Mouse (Mus musculus): ENCODE data around the gene Ugcg. TPM values are rescaled to one million over a fixed set of nuclear protein-coding genes. Genes with fewer than 3 reads are reported as not detected.

The Ugcg gene
- polyA plus RNA-seq, 1 experiment from 2014 or later = 9.9 TPM

GRCm38 (mm10) chr4:59196346-59197077 lies 7.5 kb downstream of the Ugcg start:
- Histone ChIP-seq H3K27me3 (ENCODE audit: low read depth, poor library complexity, severe bottlenecking) (no peaks in the 10 kb centered on the region), H3K4me3 (no peak overlapping the region), H3K9me3 (replicated peaks) (no peaks in the 10 kb centered on the region), H3K27ac (replicated peaks) (0 out of 2 replicates have a peak overlapping the region, but pooled peaks have one; percentile 46), H3K36me3 (0 out of 2 replicates have a peak, but pooled peaks cover 2% of the 10 kb centered on the region), H3K4me1 (peaks cover 30% of the 10 kb centered on the region)
- 50% methylated on average over 12 of the region's 12 CpGs for WGBS
- DNase-seq (ENCODE audit: low spot score) = no peak

- H3K4me1 ChIP-seq = peaks cover 30% of the 10 kb centered on the region
- no peak overlapping the region for H3K4me3 ChIP-seq
- H3K36me3 ChIP-seq = no peaks in the 10 kb centered on the region
- no peak for DNase-seq (ENCODE audit: low spot score)
- H3K27me3 ChIP-seq (ENCODE audit: low read depth, poor library complexity, severe bottlenecking) = no peaks in the 10 kb centered on the region
- no peaks in the 10 kb centered on the region for H3K9me3 ChIP-seq (replicated peaks)
- WGBS = 56% methylated on average over 6 of the region's 6 CpGs
- 0 out of 2 replicates have a peak overlapping the region, but pooled peaks have one; percentile 46 for H3K27ac ChIP-seq (replicated peaks)
These were observed 8.0 kb downstream of the Ugcg start for GRCm38 (mm10) chr4:59197078-59197424.

GRCm38 (mm10) chr4:59197462-59197861 lies 8.4 kb downstream of the Ugcg start:
- H3K36me3 ChIP-seq = no peaks in the 10 kb centered on the region
- WGBS = 93% methylated on average over 3 of the region's 3 CpGs
- H3K27me3 ChIP-seq (ENCODE audit: low read depth, poor library complexity, severe bottlenecking) = no peaks in the 10 kb centered on the region
- no peaks in the 10 kb centered on the region for H3K9me3 ChIP-seq (replicated peaks)
- no peak overlapping the region for H3K27ac ChIP-seq (replicated peaks)
- no peak for DNase-seq (ENCODE audit: low spot score)
- peaks cover 30% of the 10 kb centered on the region for H3K4me1 ChIP-seq
- H3K4me3 ChIP-seq = no peak overlapping the region

- no peak overlapping the region for H3K27ac ChIP-seq (replicated peaks)
- H3K9me3 ChIP-seq (replicated peaks) = no peaks in the 10 kb centered on the region
- no peaks in the 10 kb centered on the region for H3K27me3 ChIP-seq (ENCODE audit: low read depth, poor library complexity, severe bottlenecking)
- 68% methylated on average over 8 of the region's 8 CpGs for WGBS
- DNase-seq (ENCODE audit: low spot score) = no peak
- peaks cover 35% of the 10 kb centered on the region for H3K4me1 ChIP-seq
- H3K4me3 ChIP-seq = no peak overlapping the region
- no peaks in the 10 kb centered on the region for H3K36me3 ChIP-seq
These were observed 10.3 kb downstream of the Ugcg start for GRCm38 (mm10) chr4:59199341-59199740.

- Histone ChIP-seq H3K27me3 (ENCODE audit: low read depth, poor library complexity, severe bottlenecking) (no peaks in the 10 kb centered on the region), H3K9me3 (replicated peaks) (no peaks in the 10 kb centered on the region), H3K27ac (replicated peaks) (no peak overlapping the region), H3K36me3 (no peaks in the 10 kb centered on the region), H3K4me3 (no peak overlapping the region), H3K4me1 (peaks cover 40% of the 10 kb centered on the region)
- no peak for DNase-seq (ENCODE audit: low spot score)
- 71% methylated on average over 8 of the region's 8 CpGs for WGBS
These were observed 10.7 kb downstream of the Ugcg start for GRCm38 (mm10) chr4:59199805-59200204.

GRCm38 (mm10) chr4:59200636-59201035 lies 11.6 kb downstream of the Ugcg start:
- H3K9me3 ChIP-seq (replicated peaks) = no peaks in the 10 kb centered on the region
- WGBS = 81% methylated on average over 3 of the region's 3 CpGs
- H3K36me3 ChIP-seq = no peaks in the 10 kb centered on the region
- no peak overlapping the region for H3K4me3 ChIP-seq
- H3K27me3 ChIP-seq (ENCODE audit: low read depth, poor library complexity, severe bottlenecking) = no peaks in the 10 kb centered on the region
- peaks cover 40% of the 10 kb centered on the region for H3K4me1 ChIP-seq
- DNase-seq (ENCODE audit: low spot score) = no peak
- no peak overlapping the region for H3K27ac ChIP-seq (replicated peaks)

- H3K9me3 ChIP-seq (replicated peaks) = no peaks in the 10 kb centered on the region
- 92% methylated on average over 4 of the region's 4 CpGs for WGBS
- H3K4me1 ChIP-seq = peaks cover 29% of the 10 kb centered on the region
- no peak overlapping the region for H3K27ac ChIP-seq (replicated peaks)
- peaks cover 19% of the 10 kb centered on the region for H3K36me3 ChIP-seq
- no peaks in the 10 kb centered on the region for H3K27me3 ChIP-seq (ENCODE audit: low read depth, poor library complexity, severe bottlenecking)
- H3K4me3 ChIP-seq = no peak overlapping the region
- no peak for DNase-seq (ENCODE audit: low spot score)
These were observed 15.6 kb downstream of the Ugcg start for GRCm38 (mm10) chr4:59204616-59205015.

GRCm38 (mm10) chr4:59205758-59206340 lies 16.8 kb downstream of the Ugcg start:
- Histone ChIP-seq H3K4me1 (peaks cover 23% of the 10 kb centered on the region; the same call in 1 of the 2 replicates), H3K36me3 (peaks cover 26% of the 10 kb centered on the region), H3K27ac (replicated peaks) (no peak overlapping the region), H3K4me3 (no peak overlapping the region), H3K9me3 (replicated peaks) (no peaks in the 10 kb centered on the region), H3K27me3 (ENCODE audit: low read depth, poor library complexity, severe bottlenecking) (no peaks in the 10 kb centered on the region)
- 56% methylated on average over 2 of the region's 2 CpGs for WGBS
- DNase-seq (ENCODE audit: low spot score) = no peak

GRCm38 (mm10) chr4:59206600-59206999 lies 17.5 kb downstream of the Ugcg start:
- Histone ChIP-seq H3K9me3 (replicated peaks) (no peaks in the 10 kb centered on the region), H3K36me3 (peaks cover 29% of the 10 kb centered on the region), H3K4me1 (peaks cover 21% of the 10 kb centered on the region; the same call in 1 of the 2 replicates), H3K27ac (replicated peaks) (no peak overlapping the region), H3K27me3 (ENCODE audit: low read depth, poor library complexity, severe bottlenecking) (no peaks in the 10 kb centered on the region), H3K4me3 (no peak overlapping the region)
- WGBS = 80% methylated on average over 4 of the region's 4 CpGs
- no peak for DNase-seq (ENCODE audit: low spot score)

GRCm38 (mm10) chr4:59208607-59209006 lies 19.6 kb downstream of the Ugcg start:
- Histone ChIP-seq H3K4me1 (peaks cover 21% of the 10 kb centered on the region; the same call in 1 of the 2 replicates), H3K4me3 (no peak overlapping the region), H3K36me3 (peaks cover 33% of the 10 kb centered on the region), H3K27me3 (ENCODE audit: low read depth, poor library complexity, severe bottlenecking) (no peaks in the 10 kb centered on the region), H3K9me3 (replicated peaks) (no peaks in the 10 kb centered on the region), H3K27ac (replicated peaks) (no peak overlapping the region)
- WGBS = 91% methylated on average over 4 of the region's 4 CpGs
- no peak for DNase-seq (ENCODE audit: low spot score)

- Histone ChIP-seq H3K9me3 (replicated peaks) (no peaks in the 10 kb centered on the region), H3K27me3 (ENCODE audit: low read depth, poor library complexity, severe bottlenecking) (no peaks in the 10 kb centered on the region), H3K4me3 (no peak overlapping the region), H3K36me3 (peaks cover 55% of the 10 kb centered on the region), H3K4me1 (peaks cover 6% of the 10 kb centered on the region; the same call in 1 of the 2 replicates), H3K27ac (replicated peaks) (no peak overlapping the region)
- 85% methylated on average over 9 of the region's 9 CpGs for WGBS
- no peak for DNase-seq (ENCODE audit: low spot score)
These were observed 22.1 kb downstream of the Ugcg start for GRCm38 (mm10) chr4:59211181-59211580.

GRCm38 (mm10) chr4:59213833-59214232 lies 24.8 kb downstream of the Ugcg start:
- Histone ChIP-seq H3K4me1 (no peaks in the 10 kb centered on the region), H3K27ac (replicated peaks) (no peak overlapping the region), H3K27me3 (ENCODE audit: low read depth, poor library complexity, severe bottlenecking) (no peaks in the 10 kb centered on the region), H3K36me3 (peaks cover 62% of the 10 kb centered on the region), H3K4me3 (no peak overlapping the region), H3K9me3 (replicated peaks) (no peaks in the 10 kb centered on the region)
- WGBS = 82% methylated on average over 4 of the region's 4 CpGs
- no peak for DNase-seq (ENCODE audit: low spot score)

GRCm38 (mm10) chr4:59214695-59215094 lies 25.6 kb downstream of the Ugcg start:
- no peak overlapping the region for H3K27ac ChIP-seq (replicated peaks)
- H3K4me1 ChIP-seq = no peaks in the 10 kb centered on the region
- no peak for DNase-seq (ENCODE audit: low spot score)
- H3K27me3 ChIP-seq (ENCODE audit: low read depth, poor library complexity, severe bottlenecking) = no peaks in the 10 kb centered on the region
- 97% methylated on average over 5 of the region's 5 CpGs for WGBS
- no peaks in the 10 kb centered on the region for H3K9me3 ChIP-seq (replicated peaks)
- peaks cover 66% of the 10 kb centered on the region for H3K36me3 ChIP-seq
- H3K4me3 ChIP-seq = no peak overlapping the region

Measured in midbrain, embryonic 10.5 days (tissue).